Mouse (Mus musculus): ENCODE data around the gene Fam227a.
"Not testable (repeated sequence)": the region's sequence is repeated elsewhere in the genome, so short reads cannot be mapped to it uniquely, and the experiment has no call there.

Fam227a gene

GRCm38 (mm10) chr15:79684616-79685015, 25.9 kb upstream of the Fam227a start:
- DNase-seq (ENCODE audit: low read depth, low spot score), result no peak

GRCm38 (mm10) chr15:79683707-79684465, 25.1 kb upstream of the Fam227a start:
- DNase-seq (ENCODE audit: low read depth, low spot score), result no peak

- no peak for DNase-seq (ENCODE audit: low read depth, low spot score)
Observed at GRCm38 (mm10) chr15:79683146-79683545, 24.4 kb upstream of the Fam227a start.

GRCm38 (mm10) chr15:79681973-79682372, 23.2 kb upstream of the Fam227a start:
- DNase-seq (ENCODE audit: low read depth, low spot score), result no peak

GRCm38 (mm10) chr15:79677936-79678335, 19.2 kb upstream of the Fam227a start:
- DNase-seq (ENCODE audit: low read depth, low spot score), result no peak

GRCm38 (mm10) chr15:79671828-79672348, 13.1 kb upstream of the Fam227a start:
- not testable (repeated sequence) for DNase-seq (ENCODE audit: low read depth, low spot score)

- DNase-seq (ENCODE audit: low read depth, low spot score), result no peak
Observed at GRCm38 (mm10) chr15:79670972-79671299, 12.2 kb upstream of the Fam227a start.

- peak; percentile 82 for DNase-seq (ENCODE audit: low read depth, low spot score)
Observed at GRCm38 (mm10) chr15:79670249-79670971, 11.7 kb upstream of the Fam227a start, which contains the start of gene Tomm22. Gene Tomm22 (plus strand): TSS chr15:79670861.

- DNase-seq (ENCODE audit: low read depth, low spot score), result no peak
Observed at GRCm38 (mm10) chr15:79669195-79669594, 10.4 kb upstream of the Fam227a start.

GRCm38 (mm10) chr15:79664666-79665065, 5.9 kb upstream of the Fam227a start:
- no peak for DNase-seq (ENCODE audit: low read depth, low spot score)

GRCm38 (mm10) chr15:79661852-79662251, 3.1 kb upstream of the Fam227a start:
- no peak for DNase-seq (ENCODE audit: low read depth, low spot score)

- peak; percentile 71 for DNase-seq (ENCODE audit: low read depth, low spot score)
Observed at GRCm38 (mm10) chr15:79657837-79658530, 772 bp downstream of the Fam227a start.

- no peak for DNase-seq (ENCODE audit: low read depth, low spot score)
Observed at GRCm38 (mm10) chr15:79656451-79656850, 2.3 kb downstream of the Fam227a start.

- DNase-seq (ENCODE audit: low read depth, low spot score), result no peak
Observed at GRCm38 (mm10) chr15:79651481-79651880, 7.3 kb downstream of the Fam227a start.

GRCm38 (mm10) chr15:79650569-79650968, 8.2 kb downstream of the Fam227a start:
- DNase-seq (ENCODE audit: low read depth, low spot score), result no peak

- no peak for DNase-seq (ENCODE audit: low read depth, low spot score)
Observed at GRCm38 (mm10) chr15:79648130-79648529, 10.6 kb downstream of the Fam227a start.

GRCm38 (mm10) chr15:79645483-79645882, 13.3 kb downstream of the Fam227a start:
- DNase-seq (ENCODE audit: low read depth, low spot score), result no peak

- no peak for DNase-seq (ENCODE audit: low read depth, low spot score)
Observed at GRCm38 (mm10) chr15:79641135-79641817, 17.5 kb downstream of the Fam227a start.

GRCm38 (mm10) chr15:79630471-79630870, 28.3 kb downstream of the Fam227a start:
- DNase-seq (ENCODE audit: low read depth, low spot score), result no peak

- DNase-seq (ENCODE audit: low read depth, low spot score), result no peak
Observed at GRCm38 (mm10) chr15:79619770-79620414, 38.9 kb downstream of the Fam227a start.

- DNase-seq (ENCODE audit: low read depth, low spot score), result no peak
Observed at GRCm38 (mm10) chr15:79618456-79618855, 40.3 kb downstream of the Fam227a start.

All from retina, adult 2 months (tissue).